Mouse (Mus musculus): ENCODE data around the gene Anp32e.
"Not testable (repeated sequence)": the region's sequence is repeated elsewhere in the genome, so short reads cannot be mapped to it uniquely, and the experiment has no call there.

The Anp32e gene

DNA sequence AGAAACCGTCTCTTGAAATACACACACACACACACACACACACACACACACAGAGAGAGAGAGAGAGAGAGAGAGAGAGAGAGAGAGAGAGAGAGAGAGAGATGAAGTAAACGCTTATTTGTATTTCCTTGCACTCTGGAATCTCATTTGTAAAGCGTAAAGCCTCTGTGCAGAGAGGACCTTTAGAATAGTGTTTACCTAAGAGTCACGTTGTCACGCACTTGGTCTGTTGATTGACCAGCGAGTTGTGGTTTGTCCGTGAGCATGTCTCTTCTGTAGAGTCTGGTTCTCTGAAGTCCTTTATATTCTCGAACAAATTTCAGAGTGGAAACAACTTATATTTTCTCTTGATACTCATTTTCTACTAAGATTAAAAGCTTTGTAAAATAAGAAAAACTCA lies 15.7 kb downstream of the Anp32e start:
- no peak for DNase-seq

DNA sequence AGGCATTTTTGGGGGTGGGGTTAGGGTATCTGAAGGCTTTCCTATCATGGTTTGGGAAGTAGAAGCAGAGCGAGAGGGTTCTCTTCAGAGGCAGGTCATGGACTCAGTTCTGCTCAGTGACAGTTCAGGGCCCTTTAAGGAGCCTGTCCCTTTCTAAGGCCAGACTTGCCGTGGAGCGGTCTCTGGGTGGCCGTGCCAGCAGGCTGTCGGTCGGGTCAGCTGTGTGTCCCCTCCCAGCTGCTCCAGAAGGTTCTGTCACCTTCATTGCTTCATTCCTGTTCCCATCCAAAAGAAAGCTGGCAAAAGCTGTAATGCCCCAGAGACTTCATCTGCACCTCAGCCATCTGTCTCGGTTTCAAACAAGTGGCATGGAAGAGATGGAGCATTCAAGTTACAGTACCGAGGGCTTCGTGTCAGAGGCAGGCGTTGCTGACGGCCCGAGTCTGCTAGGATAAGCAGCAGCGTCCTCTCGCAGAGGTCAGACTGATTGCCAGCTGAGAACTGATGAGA lies 16.7 kb downstream of the Anp32e start:
- no peak for DNase-seq

DNA sequence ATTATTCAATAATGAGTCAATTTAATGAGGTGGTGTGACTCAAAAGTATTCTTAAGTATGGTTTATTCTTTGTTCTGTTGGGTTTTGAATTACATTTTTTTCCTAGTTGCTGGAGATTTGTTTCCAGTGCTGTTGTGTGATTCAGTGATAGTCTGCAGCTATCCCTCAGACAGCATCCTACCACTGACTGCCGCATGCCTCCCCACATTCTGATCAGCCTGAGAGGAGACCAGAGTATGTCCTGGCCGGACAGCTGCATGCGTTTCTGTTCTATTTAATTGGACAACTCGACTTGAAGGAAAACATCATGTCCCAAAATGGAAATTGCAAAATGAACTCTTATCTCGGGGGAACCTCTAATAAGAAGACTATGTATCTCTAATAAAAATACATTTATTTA lies 19.3 kb downstream of the Anp32e start:
- DNase-seq = no peak

DNA sequence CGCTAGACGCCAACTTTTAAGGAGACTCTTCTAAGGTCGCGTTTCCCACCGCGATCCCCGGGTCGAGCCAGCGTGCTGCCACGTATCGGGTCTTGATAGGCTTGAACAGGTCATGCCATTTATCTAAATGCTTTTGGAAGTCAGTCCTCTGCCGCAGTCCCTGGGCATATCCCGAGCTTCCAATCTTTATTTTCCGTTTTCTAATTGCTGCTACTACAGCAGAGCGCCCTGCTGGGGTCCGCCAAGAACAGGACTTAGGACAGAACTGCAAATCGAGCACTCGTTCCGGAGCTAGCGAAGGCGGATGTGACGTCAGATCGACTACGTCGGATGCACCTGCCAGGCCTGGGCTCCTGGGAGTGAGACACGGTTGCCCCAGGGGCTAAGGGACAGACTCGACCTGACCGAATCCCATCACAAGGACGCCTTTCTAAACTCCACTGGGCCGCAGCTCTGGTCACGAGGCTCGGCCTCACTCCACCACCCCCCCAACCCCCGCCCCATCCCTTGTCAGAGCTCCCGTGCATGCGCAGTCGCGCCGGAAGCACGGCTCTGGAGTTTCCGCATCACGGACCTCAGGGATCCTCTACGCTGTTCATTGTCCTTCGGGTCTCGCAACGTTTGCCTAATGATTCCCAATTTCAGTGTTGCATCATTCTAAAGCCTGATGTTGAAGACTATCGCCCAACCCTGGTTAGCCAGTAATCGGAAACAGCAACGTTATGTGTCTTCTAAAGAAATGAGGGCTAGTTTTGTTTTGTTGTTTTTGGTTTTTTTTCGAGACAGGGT lies 21.9 kb downstream of the Anp32e start:
- DNase-seq = peak; percentile 94 to 96

DNA sequence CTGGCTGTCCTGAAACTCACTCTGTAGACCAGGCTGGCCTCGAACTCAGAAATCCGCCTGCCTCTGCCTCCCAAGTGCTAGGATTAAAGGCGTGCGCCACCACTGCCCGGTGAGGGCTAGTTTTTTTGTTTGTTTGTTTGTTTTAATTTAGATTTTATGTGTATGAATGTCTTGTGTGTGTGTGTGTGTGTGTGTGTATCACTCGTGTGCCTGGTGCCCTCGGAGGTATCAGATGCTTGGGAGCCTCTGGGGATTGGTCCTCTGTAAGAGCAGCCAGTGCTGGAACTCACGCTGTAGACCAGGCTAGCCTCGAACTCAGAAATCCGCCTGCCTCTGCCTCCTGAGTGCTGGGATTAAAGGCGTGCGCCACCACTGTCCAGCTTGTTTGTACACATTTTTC lies 22.5 kb downstream of the Anp32e start:
- peak in 1 of 2 experiments; percentile 25 for DNase-seq

DNA sequence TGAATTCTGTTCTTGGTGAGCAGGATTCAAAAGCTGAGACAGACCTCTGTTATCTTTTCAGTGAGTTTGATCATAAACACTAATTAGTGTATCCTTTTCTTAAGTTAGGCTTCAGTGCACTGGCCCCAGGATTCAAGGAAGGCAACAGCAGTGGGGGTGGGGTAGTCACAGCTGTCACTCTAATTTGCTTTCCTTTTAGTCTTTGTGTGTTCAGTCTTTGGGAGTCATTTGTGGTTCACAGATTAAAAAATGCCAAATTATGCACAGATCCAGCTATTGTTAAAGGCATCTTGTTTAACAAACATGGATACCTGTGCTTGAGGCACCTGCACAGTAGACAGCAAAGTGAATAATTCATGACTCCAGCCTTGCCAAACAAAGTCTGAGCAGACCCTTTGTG lies 24.0 kb downstream of the Anp32e start:
- no peak for DNase-seq

DNA sequence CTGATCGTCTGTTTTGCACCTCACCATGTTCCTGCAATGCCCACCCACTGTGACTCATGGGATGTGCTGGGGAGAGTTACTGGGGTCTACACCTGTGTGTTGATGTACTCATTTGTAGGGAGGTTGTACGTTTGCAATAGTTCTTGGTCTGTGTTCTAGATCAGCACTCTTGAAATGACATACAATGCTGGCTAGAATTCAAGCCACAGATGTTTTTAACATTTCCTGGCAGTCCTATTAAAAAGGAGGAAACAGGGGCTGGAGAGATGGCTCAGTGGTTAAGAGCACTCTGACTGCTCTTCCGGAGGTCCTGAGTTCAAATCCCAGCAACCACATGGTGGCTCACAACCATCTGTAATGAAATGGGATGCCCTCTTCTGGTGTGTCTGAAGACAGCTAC lies 24.5 kb downstream of the Anp32e start:
- DNase-seq = no peak

DNA sequence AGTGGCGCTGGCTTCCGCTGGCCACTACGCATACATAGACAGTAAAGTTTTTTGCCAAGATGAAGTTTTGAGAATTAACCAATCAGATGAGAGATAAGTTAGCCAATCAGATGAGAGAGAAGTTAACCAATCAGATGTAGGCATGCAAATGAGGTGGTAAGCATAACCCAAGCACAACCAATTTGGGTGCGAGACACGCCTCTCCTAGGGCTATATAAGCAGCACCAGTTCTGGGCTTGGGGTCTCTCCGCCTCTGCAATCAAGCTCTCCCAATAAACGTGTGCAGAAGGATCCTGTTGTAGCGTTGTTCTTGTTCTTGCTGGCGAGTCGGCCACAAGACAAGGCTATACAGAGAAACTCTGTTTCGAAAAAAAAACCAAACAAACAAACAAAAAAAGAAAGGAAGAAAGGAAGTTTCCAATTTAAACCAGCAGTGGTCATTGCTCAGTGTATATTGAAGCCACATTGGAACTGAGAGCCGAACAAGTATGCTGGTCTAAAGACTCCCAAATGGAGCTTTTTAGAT lies 25.7 kb downstream of the Anp32e start:
- not testable (repeated sequence) for DNase-seq

DNA sequence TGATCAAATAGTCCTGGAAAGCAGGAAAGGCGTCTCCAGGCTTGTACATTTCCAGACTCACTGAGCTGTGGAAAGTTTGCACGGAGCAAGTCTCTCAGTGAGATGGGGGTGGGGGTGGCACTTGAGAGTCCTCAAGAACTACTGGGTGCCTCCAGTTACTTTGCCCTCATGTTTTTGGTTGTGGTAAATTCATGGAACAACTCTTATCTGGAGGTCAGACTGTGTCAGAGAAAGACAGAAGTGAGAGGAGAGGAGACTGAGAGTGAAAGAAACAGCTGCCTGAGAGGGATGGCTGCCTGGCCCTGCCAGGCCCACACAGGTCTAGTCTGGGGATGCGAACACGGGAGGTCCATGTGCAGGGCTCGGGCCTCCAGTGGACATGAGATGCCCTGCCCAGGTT lies 26.3 kb downstream of the Anp32e start:
- DNase-seq = no peak

DNA sequence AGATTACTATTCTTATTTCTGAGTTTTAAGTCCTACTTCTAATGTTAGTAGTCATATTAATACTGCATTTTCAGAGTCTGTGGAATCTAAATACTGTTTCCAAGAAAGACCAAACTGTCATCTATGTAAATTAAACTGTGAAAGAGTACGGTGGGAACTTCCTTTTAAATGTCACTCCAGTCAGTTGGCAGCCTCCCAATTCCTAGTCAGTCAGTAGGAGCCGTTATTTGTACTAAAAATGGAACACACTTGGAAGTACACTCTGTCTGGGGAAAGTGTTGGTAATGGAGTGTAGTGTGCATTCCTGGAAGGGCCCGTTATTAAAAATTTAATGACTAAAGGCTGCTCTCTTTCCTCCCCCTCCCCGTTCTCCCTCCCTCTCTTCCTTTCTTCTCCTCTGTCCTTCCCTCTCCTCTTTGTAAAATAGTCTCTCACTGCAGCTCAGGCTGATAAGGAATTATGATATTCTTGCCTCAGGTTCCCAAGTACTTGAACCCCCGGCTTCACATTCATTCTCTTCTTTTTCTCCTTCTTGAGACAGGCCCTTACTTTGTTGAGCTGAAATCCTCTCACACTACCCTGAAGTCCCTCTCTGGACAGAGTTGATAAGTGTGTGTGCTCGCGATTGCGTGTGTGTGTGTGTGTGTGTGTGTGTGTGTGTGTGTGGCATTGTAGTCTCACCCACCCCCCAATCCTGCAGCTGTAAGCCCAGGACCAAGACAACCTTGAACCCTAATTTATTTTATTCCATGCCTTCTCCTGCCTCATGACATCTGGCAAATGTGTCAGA lies 28.5 kb downstream of the Anp32e start:
- no peak for DNase-seq

DNA sequence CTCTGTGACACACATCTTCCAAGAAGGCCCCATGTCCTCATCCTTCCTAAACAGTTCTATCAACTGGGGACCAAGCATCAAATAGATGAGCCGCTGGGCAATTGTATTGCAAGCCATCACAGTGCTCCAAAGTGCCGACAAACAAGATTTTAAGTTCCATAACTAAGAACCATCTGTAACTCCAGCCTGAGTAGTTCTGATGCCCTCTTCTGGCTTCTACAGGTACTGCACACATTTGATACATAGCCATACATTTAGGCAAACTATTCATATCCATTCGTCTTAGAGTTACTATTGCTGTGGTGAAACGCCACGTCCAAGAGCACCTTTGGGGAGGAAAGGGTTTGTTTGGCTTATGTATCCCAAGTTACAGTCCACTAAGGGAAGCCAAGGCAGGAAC lies 30.0 kb downstream of the Anp32e start:
- DNase-seq = no peak

DNA sequence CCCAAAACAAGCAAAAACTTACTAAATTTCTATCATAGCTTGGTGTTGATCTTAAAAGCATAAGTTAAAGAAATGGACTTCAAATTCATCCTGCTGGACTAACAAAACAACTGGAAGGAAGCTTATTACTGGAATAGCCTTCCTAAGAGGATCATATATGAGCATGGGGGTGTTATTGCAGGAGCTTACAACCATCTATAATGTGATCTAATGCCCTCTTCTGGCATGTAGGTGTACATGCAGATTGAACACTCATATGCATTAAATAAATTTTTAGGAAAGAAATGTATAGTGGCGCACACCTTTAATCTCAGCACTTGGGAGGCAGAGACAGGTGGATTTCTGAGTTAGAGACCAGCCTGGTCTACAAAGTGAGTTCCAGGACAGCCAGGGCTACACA lies 30.8 kb downstream of the Anp32e start:
- no peak for DNase-seq

DNA sequence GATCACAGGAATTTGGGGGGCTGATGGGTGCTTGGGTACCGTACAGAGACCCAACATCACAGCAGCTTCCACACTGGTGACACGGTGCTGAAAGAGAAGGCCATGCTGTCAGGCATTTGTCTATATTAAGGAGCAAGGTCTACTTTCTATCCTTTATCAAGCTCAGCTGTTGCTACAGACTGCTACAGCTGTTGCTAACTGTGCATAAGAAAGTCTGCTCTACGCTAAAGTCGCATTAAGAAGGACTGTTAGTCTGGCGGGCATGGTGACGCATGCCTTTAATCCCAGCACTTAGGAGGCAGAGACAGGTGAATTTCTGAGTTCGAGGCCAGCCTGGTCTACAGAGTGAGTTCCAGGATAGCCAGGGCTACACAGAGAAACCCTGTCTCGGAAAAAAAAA lies 33.1 kb downstream of the Anp32e start:
- DNase-seq = not testable (repeated sequence)

DNA sequence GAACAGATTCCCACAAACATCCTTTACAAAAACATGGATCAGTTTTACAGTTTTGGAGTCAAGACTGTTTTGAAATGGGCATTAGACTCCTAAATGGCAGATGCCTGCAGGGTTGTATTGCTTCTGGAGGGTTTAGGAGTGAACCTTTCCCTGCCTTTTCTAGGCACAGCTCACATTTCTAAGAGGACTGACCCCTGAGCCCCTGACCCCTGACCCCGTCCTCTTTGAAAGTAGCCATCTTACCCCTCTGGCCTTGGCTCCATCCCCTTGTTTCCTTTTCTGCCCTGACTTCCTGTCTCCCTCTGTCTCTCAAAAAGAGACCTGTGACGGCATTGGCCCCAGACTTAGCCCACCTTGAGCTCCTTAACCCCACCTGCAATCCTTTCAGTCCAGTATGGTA lies 34.2 kb downstream of the Anp32e start:
- no peak for DNase-seq

DNA sequence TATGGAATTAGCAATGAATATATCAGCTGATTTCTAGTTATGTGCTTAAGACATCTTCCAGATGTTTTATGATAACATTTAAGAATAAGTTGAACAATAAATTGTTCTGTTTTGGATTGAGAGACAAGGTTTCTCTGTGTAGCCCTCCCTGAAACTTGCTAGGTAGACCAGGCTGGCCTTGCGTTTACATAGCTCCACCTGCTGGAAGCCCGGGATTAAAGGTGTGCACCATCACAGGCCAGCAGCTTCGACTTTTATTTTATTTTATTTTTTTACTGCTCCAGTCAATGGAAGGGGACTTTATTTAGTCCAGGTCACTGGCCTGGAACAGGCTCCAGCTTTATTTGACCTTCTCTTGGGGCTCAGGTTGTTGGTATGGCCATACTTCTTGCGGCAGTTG lies 34.6 kb downstream of the Anp32e start:
- DNase-seq = peak; percentile 49 to 75

DNA sequence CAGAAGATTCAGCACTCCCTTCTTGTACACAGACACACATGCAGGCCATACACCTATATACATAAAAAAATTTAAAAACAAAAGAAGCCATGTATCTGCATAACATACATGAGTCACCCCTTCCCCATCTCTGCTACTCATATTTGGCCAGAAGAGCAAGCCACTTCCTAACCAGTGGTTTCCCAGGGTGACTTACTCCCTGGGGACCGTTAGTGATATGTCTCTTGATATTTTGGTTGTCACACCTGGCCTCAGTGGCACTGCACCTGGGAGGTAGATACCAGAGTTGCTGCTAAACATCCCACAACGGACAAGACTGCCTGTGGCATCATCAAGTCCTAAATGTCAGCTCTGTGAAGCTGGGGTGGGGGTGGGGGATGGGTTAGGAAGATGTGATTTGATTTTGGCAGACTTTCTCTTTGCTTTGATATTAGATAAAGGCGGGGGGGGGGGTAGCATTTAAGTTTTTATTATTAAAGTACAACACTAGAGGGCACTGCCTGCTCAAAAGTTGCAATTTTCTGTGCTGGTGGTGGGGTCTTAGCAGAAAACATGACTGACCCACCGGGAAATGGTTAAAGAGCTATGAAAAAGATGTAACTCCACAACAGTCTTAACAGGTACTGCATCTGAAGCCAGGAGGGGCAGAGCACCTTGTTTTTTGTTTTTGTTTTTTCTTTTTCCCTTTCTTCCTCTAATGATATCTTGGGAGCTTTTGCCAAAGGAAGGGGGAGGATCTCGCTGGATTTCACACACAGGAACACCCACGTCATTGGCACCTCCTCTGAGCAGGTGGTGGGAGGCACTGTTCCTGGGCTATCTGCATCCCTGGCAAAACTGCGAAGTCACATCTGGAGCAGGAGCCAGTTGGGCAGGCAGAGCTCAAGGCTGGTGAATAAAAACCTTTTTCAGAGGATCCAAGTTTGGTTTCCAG lies 36.7 kb downstream of the Anp32e start:
- DNase-seq = peak; percentile 63 to 66

DNA sequence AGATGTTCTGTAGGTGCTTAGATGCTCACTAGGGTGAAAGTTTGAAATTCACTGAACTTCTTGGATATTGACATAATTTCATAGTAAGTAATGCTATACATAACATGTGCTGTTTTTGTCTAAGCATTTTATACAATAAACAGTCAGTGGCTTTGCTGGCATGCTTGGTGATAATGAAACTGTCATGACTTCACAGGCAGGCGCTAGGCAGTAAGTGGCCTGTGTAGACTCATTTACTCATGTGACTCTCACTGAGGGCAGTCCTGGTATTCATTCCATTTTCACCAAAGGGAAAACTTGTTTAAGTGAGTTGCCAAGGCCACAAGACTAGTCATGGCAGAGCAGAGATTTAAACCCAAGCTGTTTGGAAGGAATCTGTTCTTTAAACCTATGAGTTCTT lies 40.2 kb downstream of the Anp32e start:
- no peak for DNase-seq

DNA sequence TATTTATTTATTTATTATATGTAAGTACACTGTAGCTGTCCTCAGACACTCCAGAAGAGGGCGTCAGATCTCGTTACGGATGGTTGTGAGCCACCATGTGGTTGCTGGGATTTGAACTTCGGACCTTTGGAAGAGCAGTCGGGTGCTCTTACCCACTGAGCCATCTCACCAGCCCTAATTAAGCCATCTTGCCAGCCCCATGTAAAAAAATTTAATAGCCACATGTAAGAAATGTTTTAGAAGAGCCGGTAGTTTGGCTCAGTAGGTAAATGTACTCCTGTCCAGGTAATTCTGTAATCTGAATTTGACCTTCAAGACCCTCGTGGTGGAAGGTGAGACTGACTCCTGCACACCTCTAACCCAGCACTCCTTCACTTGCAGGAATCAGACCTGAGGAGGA lies 41.6 kb downstream of the Anp32e start:
- DNase-seq = not testable (repeated sequence)

DNA sequence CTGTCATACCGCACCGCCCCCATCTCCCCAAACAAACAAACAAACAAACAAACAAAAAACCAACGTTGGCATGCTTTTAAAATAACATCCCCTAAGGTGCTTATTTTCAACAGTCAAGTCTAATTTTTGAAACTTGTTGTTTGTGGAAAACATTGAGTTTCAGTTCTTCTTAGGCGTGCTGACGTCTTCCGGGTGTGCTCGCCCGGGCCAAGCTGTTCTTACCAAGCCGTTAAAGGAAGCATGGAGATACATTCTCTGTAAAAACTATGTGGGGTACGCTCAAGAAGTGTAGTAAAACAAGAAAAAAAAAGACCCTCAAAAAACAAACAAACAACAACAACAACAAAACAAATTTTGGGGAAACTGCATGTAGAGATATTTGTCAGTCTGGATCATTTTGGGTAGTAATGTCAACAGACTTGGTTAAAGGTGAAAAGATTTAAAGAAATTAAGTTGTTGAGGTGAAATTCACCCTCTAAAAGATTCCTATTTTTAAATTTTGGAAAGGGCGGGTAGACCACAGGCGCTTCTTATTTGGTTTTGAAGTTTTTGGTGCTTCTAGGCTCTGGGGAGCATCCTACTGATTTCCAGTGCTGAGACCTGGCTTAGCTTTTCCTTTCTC lies 43.3 kb downstream of the Anp32e start:
- no peak for DNase-seq

DNA sequence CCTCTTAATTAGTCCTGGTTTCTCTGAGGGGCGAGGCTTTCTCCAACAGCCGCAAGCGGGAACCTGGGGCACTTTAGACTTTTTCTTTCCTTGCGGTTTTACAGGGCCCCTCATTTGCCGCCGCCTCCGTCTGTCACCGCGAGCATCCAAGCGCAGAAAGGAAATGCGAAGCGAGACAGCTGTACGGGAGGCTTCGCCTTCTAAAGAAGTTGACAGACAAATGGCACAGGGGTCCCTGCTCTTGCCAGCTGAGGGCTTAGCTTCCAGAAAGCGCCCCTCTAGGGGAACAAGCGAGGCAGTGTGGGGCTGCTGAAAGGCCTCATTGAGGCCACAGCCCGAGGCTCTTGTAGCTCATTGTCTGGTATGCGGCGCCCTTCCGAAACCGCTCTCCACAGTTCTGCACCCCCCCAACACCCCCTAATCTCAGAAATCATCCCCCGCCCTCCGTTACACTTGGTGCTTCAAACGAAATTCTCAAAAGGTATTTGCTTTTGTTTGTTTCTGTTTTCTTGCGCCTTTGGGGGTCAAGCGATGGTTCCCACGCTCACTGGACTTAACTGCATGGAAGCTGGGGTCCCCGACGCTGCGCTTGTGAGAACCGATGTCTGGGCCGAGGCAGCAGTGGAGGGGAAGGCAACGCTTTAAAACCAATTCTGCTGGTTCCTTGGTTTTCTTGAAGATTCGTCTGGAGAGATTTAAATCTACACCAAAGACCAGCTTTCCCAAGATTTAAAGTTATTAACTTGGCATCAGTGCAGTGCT lies 44.0 kb downstream of the Anp32e start:
- DNase-seq = no peak

DNA sequence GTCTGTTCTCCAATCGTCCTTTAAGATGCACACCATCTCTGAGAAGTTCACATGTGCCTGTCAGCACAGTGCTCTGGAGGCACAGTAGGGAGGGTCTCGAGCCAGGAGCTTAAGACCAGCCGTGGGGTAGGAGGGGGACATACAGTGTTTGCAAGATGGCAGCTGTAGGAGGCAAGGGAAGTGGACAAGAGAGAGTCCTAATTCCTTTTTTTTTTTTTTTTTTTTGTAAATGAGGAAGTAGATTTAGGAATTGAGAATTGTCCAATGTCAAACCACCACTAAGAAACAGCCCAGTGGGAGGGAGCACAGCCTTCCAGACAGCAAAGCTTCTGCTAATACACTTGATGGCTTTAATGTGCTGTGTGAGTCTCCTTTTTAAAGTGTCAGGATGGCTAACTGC lies 48.0 kb downstream of the Anp32e start:
- no peak for DNase-seq

All from cerebellum, postnatal 25 days (tissue).